Mouse (Mus musculus) CH12.LX (cell line): ENCODE measurements at regions not wholly inside any gene's neighbourhood (a gene's known extent, or its start where the extent isn't known, plus 50 kb on each side); places are given as distances from the start of the nearest gene placed in this dataset.

Source experiments
- DNase-seq: peaks from one replicate; pipeline ENCODE4 v3.0.0-alpha.2; 2013; ENCODE audit errors: extremely low read depth
- H3K27ac ChIP-seq: 2 replicates; pipeline ENCODE4 v1.5.1; 2012; ENCODE audit warnings: low read depth, mild to moderate bottlenecking, control low read depth, moderate library complexity; ENCODE audit not compliant: insufficient read depth
- H3K27me3 ChIP-seq: replicated peaks from 2 replicates; pipeline ENCODE3; 2012; ENCODE audit warnings: inconsistent platforms
- H3K36me3 ChIP-seq, 2 experiments: replicated peaks in 1 of 2; 2 replicates each; pipeline versions ENCODE3 to v1.6.1; 2012; ENCODE audit warnings: inconsistent platforms in 1 of 2, low read length in 1 of 2, mild to moderate bottlenecking in 1 of 2, mixed read lengths in 1 of 2, moderate library complexity in 1 of 2; ENCODE audit not compliant: control insufficient read depth in 1 of 2, insufficient read depth in 1 of 2
- H3K4me1 ChIP-seq, 2 experiments: 2 replicates each; pipeline ENCODE4 v1.6.1; 2012; ENCODE audit warnings: inconsistent platforms in 1 of 2, moderate library complexity in 1 of 2; ENCODE audit not compliant: insufficient read depth in 2 of 2, control insufficient read depth in 1 of 2
- H3K4me2 ChIP-seq: 2 replicates; pipeline ENCODE4 v1.6.1; 2012; ENCODE audit warnings: low read depth, mild to moderate bottlenecking, control low read depth; ENCODE audit not compliant: poor library complexity, insufficient read depth, severe bottlenecking
- H3K4me3 ChIP-seq, 3 experiments: fragments of 150-350 bp in 1 of 3; sonication (generic) in 1 of 3; replicated peaks in 1 of 3; 2 replicates each; pipeline versions ENCODE3 to v1.5.1; 2011 to 2012; ENCODE audit warnings: low read depth in 2 of 3, low read length in 2 of 3, mild to moderate bottlenecking in 2 of 3, moderate library complexity in 2 of 3, control low read depth in 1 of 3, improper control_type of control experiment in 1 of 3, inconsistent platforms in 1 of 3, mixed read lengths in 1 of 3; ENCODE audit not compliant: poor library complexity in 1 of 3
- H3K79me2 ChIP-seq: replicated peaks from 2 replicates; pipeline ENCODE4 v1.6.1; 2012; ENCODE audit warnings: mild to moderate bottlenecking, moderate library complexity; ENCODE audit not compliant: control insufficient read depth, poor library complexity, insufficient read depth, severe bottlenecking; ENCODE audit errors: extremely low read depth
- H3K9ac ChIP-seq: 2 replicates; pipeline ENCODE4 v1.6.1; 2012; ENCODE audit warnings: low read depth, mild to moderate bottlenecking, control low read depth, moderate library complexity; ENCODE audit not compliant: insufficient read depth
- H3K9me3 ChIP-seq: replicated peaks from 2 replicates; pipeline ENCODE3; 2012; ENCODE audit warnings: low read length, inconsistent platforms, mixed read lengths
- BHLHE40 ChIP-seq: IDR thresholded peaks from 2 replicates; pipeline ENCODE4 v1.6.1; 2011; ENCODE audit warnings: mild to moderate bottlenecking, low read depth, low read length, improper control_type of control experiment
- CHD1 ChIP-seq: IDR thresholded peaks from 2 replicates; pipeline ENCODE4 v1.6.1; 2012; ENCODE audit warnings: low read depth, low read length, improper control_type of control experiment, inconsistent platforms
- CTCF ChIP-seq, 2 experiments: IDR thresholded peaks in 1 of 2; conservative IDR thresholded peaks in 1 of 2; 2 replicates each; pipeline ENCODE4 v1.5.1; 2011 to 2012; ENCODE audit warnings: low read depth in 2 of 2, low read length in 2 of 2, improper control_type of control experiment in 1 of 2, inconsistent platforms in 1 of 2, mild to moderate bottlenecking in 1 of 2, moderate library complexity in 1 of 2
- E2F4 ChIP-seq: IDR thresholded peaks from 2 replicates; pipeline ENCODE4 v1.6.1; 2011; ENCODE audit warnings: low read depth, low read length, improper control_type of control experiment; ENCODE audit not compliant: insufficient replicate concordance
- ETS1 ChIP-seq: conservative IDR thresholded peaks from 2 replicates; pipeline ENCODE4 v1.6.1; 2012; ENCODE audit warnings: low read depth, mild to moderate bottlenecking, inconsistent platforms, low read length, improper control_type of control experiment, moderate library complexity
- HCFC1 ChIP-seq: IDR thresholded peaks from 2 replicates; pipeline ENCODE4 v1.6.1; 2012; ENCODE audit warnings: low read depth, mild to moderate bottlenecking, inconsistent platforms, low read length, improper control_type of control experiment
- JUN ChIP-seq: IDR thresholded peaks from 2 replicates; pipeline ENCODE4 v1.6.1; 2011; ENCODE audit warnings: low read depth, mild to moderate bottlenecking, low read length, improper control_type of control experiment, moderate library complexity; ENCODE audit not compliant: insufficient read depth
- JUND ChIP-seq: conservative IDR thresholded peaks from 2 replicates; pipeline ENCODE4 v1.6.1; 2011; ENCODE audit warnings: low read depth, low read length, improper control_type of control experiment
- MAFK ChIP-seq: IDR thresholded peaks from 2 replicates; pipeline ENCODE4 v1.6.1; 2011; ENCODE audit warnings: low read length, improper control_type of control experiment; ENCODE audit not compliant: insufficient replicate concordance
- MXI1 ChIP-seq: IDR thresholded peaks from 2 replicates; pipeline ENCODE4 v1.6.1; 2011; ENCODE audit warnings: mild to moderate bottlenecking, low read depth, low read length, improper control_type of control experiment
- MYC ChIP-seq: IDR thresholded peaks from 2 replicates; pipeline ENCODE4 v1.6.1; 2011; ENCODE audit warnings: low read depth, mild to moderate bottlenecking, improper control_type of control experiment, low read length
- NRF1 ChIP-seq: IDR thresholded peaks from 2 replicates; pipeline ENCODE4 v1.6.1; 2014; ENCODE audit warnings: low read depth, mild to moderate bottlenecking, inconsistent platforms, low read length, improper control_type of control experiment, moderate library complexity
- POLR2A ChIP-seq: IDR thresholded peaks from 2 replicates; pipeline ENCODE4 v1.6.1; 2011; ENCODE audit warnings: low read depth, mild to moderate bottlenecking, improper control_type of control experiment, low read length
- RAD21 ChIP-seq: IDR thresholded peaks from 2 replicates; pipeline ENCODE4 v1.6.1; 2011; ENCODE audit warnings: low read depth, mild to moderate bottlenecking, low read length, improper control_type of control experiment, moderate library complexity
- RCOR1 ChIP-seq: conservative IDR thresholded peaks from 2 replicates; pipeline ENCODE4 v1.6.1; 2012; ENCODE audit warnings: low read depth, mild to moderate bottlenecking, inconsistent platforms, low read length, improper control_type of control experiment
- SIN3A ChIP-seq: IDR thresholded peaks from 2 replicates; pipeline ENCODE4 v1.6.1; 2012; ENCODE audit warnings: low read length, improper control_type of control experiment, inconsistent platforms
- TCF12 ChIP-seq: IDR thresholded peaks from 2 replicates; pipeline ENCODE4 v1.6.1; 2014; ENCODE audit warnings: low read depth, mild to moderate bottlenecking, inconsistent platforms, low read length, improper control_type of control experiment
- UBTF ChIP-seq: IDR thresholded peaks from 2 replicates; pipeline ENCODE4 v1.6.1; 2012; ENCODE audit warnings: low read depth, mild to moderate bottlenecking, inconsistent platforms, low read length, improper control_type of control experiment, moderate library complexity
- ZC3H11A ChIP-seq: IDR thresholded peaks from 2 replicates; pipeline ENCODE4 v1.6.1; 2012; ENCODE audit warnings: low read depth, mild to moderate bottlenecking, inconsistent platforms, low read length, improper control_type of control experiment
- ZMIZ1 ChIP-seq: IDR thresholded peaks from 2 replicates; pipeline ENCODE4 v1.6.1; 2012; ENCODE audit warnings: low read depth, mild to moderate bottlenecking, inconsistent platforms, low read length, improper control_type of control experiment
- dilution Hi-C: fragments of 300-500 bp; cut with MboI; formaldehyde crosslinking; loops from 2 replicates; pipeline ENCODE4 v1.14.3; 2020; ENCODE audit warnings: low sequenced_read_pairs; ENCODE audit not compliant: extremely low pct_unique_long_range_greater_than_20kb, extremely low pct_ligation_motif_present
- in situ Hi-C: fragments of 300-500 bp; cut with MboI; formaldehyde crosslinking; loops from 3 replicates; pipeline ENCODE4 v1.14.3; 2019; ENCODE audit warnings: low sequenced_read_pairs, low pct_ligation_motif_present, low pct_unique_long_range_greater_than_20kb, mixed read lengths

DNA sequence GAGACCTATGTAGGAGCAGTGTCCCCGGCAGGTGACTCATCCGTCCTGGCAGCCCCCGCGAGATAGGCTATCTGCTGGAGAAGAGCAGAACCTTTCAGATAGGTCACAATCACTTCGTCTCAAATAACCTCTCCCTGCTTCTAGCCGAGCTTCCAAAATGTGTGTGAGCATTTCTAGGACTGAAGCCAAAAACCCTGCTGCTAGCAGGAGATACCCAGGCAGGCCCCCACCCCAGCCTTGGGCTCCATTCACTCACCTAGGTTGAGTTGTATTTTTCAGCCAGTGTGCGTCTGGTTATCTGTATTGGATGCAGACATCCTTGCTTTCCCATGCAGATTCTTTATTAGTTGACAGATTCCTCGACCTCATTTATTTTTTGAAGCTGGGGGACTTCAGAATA, 286.6 kb upstream of the Thbs1 start:
- Histone ChIP-seq H3K36me3 (no peaks in the 10 kb centered on the region), H3K4me1 (no peaks in the 10 kb centered on the region), H3K4me2 (no peak overlapping the region), H3K9ac (no peak overlapping the region), H3K79me2 (no peaks in the 10 kb centered on the region), H3K4me3 (no peak overlapping the region), H3K27me3 (no peaks in the 10 kb centered on the region), H3K27ac (no peak overlapping the region), H3K9me3 (no peaks in the 10 kb centered on the region)
- DNase-seq: no peak
- dilution Hi-C loops (no loop called here), in situ Hi-C loops (no loop called here)
- TF ChIP-seq RAD21: no peak

DNA sequence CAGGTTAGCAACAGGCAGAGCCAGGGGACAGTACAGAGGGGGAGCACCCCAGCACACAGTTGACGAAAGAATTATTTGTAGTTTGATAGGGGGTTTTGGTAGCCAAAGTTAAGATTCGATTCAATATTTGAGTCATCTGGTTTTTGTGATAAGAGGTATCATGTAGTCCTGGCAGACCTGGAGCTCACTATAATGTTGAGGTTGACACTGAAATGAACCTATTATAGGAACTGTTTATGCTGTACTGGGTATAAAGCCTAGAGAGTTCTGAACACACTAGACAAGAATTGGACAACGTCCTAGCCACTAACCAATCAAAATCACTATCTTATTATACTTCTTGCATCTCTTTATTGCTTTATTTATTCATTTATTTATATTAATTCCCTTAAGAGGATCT, 284.4 kb upstream of the Thbs1 start:
- Histone ChIP-seq H3K4me1 (no peaks in the 10 kb centered on the region), H3K4me3 (no peak overlapping the region), H3K27ac (no peak overlapping the region), H3K4me2 (no peak overlapping the region)
- no peak for DNase-seq
- dilution Hi-C loops: no loop called here
- TF ChIP-seq NRF1 (no peak), POLR2A (no peak), MXI1 (no peak), RCOR1 (no peak), MAFK (no peak), JUN (no peak), MYC (no peak), ETS1 (no peak), UBTF (no peak), ZMIZ1 (no peak), CHD1 (no peak), TCF12 (no peak), JUND (no peak), BHLHE40 (no peak), ZC3H11A (no peak), SIN3A (no peak), HCFC1 (no peak), E2F4 (no peak), CTCF (conservative IDR thresholded peaks at IDR 0.05 in 1 of 2, IDR thresholded peaks at IDR 0.05 in 1 of 2; ENCODE audit: low read depth in 2 of 2, low read length in 2 of 2) (no peak)
- TF ChIP-seq, all 38 proteins: peak for 0
- Histone ChIP-seq H3K27me3 (no peaks in the 10 kb centered on the region), H3K36me3 (no peaks in the 10 kb centered on the region), H3K79me2 (no peaks in the 10 kb centered on the region), H3K9ac (no peak overlapping the region), H3K9me3 (no peaks in the 10 kb centered on the region)
- in situ Hi-C loops: no loop called here
